Mouse (Mus musculus) kidney, embryonic 14.5 days (tissue): ENCODE data around the gene Rassf4. TPM values are rescaled to one million over a fixed set of nuclear protein-coding genes. Genes with fewer than 3 reads are reported as not detected.
"Not testable (repeated sequence)": the region's sequence is repeated elsewhere in the genome, so short reads cannot be mapped to it uniquely, and the experiment has no call there.

Source experiments
- ATAC-seq: fragments of 200-750 bp; cut with Nextera tagmentation; 2 replicates; pipeline ENCODE4 v1.8.0; 2017; ENCODE audit warnings: moderate number of reproducible peaks, mild to moderate bottlenecking, moderate TSS enrichment, moderate library complexity; ENCODE audit not compliant: low FRiP score, low TSS enrichment
- H3K27ac ChIP-seq: fragments of 300-500 bp; sonication (generic); 2 replicates; pipeline ENCODE4 v1.5.1; 2014; ENCODE audit warnings: low read depth, mild to moderate bottlenecking, low read length, moderate library complexity, mixed read lengths
- H3K27me3 ChIP-seq: fragments of 300-500 bp; sonication (generic); 2 replicates; pipeline ENCODE4 v1.6.1; 2014; ENCODE audit warnings: mild to moderate bottlenecking, low read length; ENCODE audit not compliant: control insufficient read depth, insufficient read depth
- H3K36me3 ChIP-seq: fragments of 300-500 bp; sonication (generic); 2 replicates; pipeline ENCODE4 v1.6.1; 2014; ENCODE audit warnings: low read length, mixed read lengths; ENCODE audit not compliant: control insufficient read depth, insufficient read depth
- H3K4me1 ChIP-seq: fragments of 300-500 bp; sonication (generic); 2 replicates; pipeline ENCODE4 v1.6.1; 2014; ENCODE audit warnings: low read length, mixed read lengths; ENCODE audit not compliant: control insufficient read depth, insufficient read depth
- H3K4me2 ChIP-seq: fragments of 300-500 bp; sonication (generic); replicated peaks from 2 replicates; pipeline ENCODE4 v1.6.1; 2014; ENCODE audit warnings: low read depth, mild to moderate bottlenecking, low read length
- H3K4me3 ChIP-seq: fragments of 300-500 bp; sonication (generic); 2 replicates; pipeline ENCODE4 v1.5.1; 2014; ENCODE audit warnings: mild to moderate bottlenecking, low read length
- H3K9ac ChIP-seq: fragments of 300-500 bp; sonication (generic); 2 replicates; pipeline ENCODE4 v1.6.1; 2014; ENCODE audit warnings: low read depth, mild to moderate bottlenecking, low read length, moderate library complexity
- H3K9me3 ChIP-seq: fragments of 300-500 bp; sonication (generic); 2 replicates; pipeline ENCODE4 v1.6.1; 2016; ENCODE audit warnings: low read length; ENCODE audit not compliant: control insufficient read depth
- WGBS: fragments of 180-500 bp; shearing (Covaris S2); extraction: QIAGEN DNeasy Blood & Tissue Kit; methylation state at CpG from one replicate; pipeline ENCODE4 v1.1.7; 2014; 5-methylcytosine and 5-hydroxymethylcytosine counted together
- microRNA-seq: library from miRNA; unstranded; fragments of <30 nt; microRNA quantifications from one replicate; pipeline ENCODE4, GENCODE M21; 2016
- polyA plus RNA-seq: library from polyadenylated mRNA; unstranded; fragments of >200 nt; fragmentation: Nextera tagmentation; extraction: Ambion mirVana; gene quantifications from 2 replicates; pipeline ENCODE4 v1.2.1, GENCODE M21; 2014

Rassf4 gene
- polyA plus RNA-seq, 1 experiment from 2014 or later, result 5.4 TPM

DNA sequence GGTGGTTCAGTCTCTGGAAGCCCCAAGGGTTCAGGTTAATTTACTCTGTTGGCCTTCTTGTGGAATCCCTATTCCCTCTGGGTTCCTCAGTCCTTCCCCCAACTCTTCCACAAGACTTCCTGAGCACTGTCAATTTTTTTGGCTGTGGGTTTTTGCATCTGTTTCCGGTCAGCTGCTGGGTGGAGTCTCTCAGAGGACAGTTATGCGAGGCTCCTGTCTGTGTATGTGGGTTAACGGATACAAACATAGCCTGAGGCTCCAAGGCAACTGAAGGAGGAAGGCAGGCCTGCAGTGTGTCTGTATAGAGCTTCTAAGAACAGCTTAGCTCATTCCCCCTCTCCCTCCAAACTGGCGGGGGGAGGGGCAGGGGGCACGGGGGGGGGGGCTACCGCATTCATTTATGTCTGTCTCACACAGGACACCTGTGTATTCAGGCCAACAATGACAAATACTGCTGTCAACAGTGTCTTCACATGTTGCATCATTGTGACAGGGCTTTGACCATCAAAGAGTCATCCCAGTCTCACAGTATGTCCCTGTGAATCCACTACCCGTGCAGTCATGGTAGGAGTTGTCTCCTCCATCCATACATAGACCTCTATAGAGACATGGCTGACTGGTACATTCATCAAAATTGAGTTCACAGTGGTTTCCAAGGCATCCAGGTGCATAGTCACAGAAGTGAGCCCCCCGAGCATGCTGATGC is 52.3 kb downstream of the Rassf4 start:
- 77% methylated on average over 8 of the region's 8 CpGs for WGBS
- no peak overlapping the region for H3K27ac ChIP-seq
- H3K4me3 ChIP-seq, result no peak overlapping the region
- no peak overlapping the region for H3K9ac ChIP-seq
- no peak for ATAC-seq
- H3K36me3 ChIP-seq, result peaks cover 18% of the 10 kb centered on the region
- H3K4me2 ChIP-seq, result no peak overlapping the region
- no peaks in the 10 kb centered on the region for H3K27me3 ChIP-seq
- no peaks in the 10 kb centered on the region for H3K9me3 ChIP-seq
- no peaks in the 10 kb centered on the region for H3K4me1 ChIP-seq

DNA sequence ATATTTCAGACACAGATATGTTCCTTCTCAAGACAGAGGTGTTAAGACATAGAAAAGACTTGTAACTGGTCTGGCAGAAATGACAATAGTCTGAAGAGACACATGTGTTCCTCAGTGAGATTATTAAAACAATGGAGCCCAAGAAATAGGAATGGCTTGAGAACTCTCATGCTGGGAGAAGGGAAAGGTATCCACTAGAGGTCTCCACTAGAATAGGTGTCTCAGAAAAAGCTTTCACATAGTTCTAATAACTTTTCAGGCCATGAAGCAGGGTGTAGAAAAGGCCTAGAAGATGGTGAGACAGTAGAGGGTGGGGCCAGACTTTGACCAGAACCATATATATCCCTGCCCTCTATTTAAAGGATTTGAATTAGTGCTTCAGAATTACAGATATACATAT is 55.7 kb downstream of the Rassf4 start:
- Histone ChIP-seq H3K4me3 (no peak overlapping the region), H3K4me1 (no peaks in the 10 kb centered on the region), H3K9me3 (no peaks in the 10 kb centered on the region), H3K27ac (no peak overlapping the region), H3K4me2 (no peak overlapping the region), H3K27me3 (no peaks in the 10 kb centered on the region), H3K9ac (no peak overlapping the region), H3K36me3 (no peaks in the 10 kb centered on the region)
- ATAC-seq, result no peak

DNA sequence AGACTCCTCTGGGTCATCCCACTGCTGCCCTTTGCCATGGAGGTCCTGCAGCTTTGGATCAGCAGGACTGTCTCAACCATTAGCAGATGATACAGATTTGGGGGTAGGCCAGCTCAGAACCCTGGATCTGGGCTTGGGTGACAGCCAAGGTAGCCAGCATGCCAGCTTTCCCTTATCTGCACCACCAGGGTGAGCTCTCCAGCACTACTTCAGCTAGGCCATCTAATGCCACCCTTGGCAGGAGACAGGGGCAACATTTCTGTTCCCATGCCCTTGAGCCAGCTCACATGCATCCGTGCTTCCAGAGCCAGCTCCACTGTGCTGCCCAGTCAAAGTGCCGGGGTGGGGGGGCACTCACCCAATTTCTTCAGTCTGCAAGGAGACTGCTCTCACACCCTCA is 58.0 kb downstream of the Rassf4 start:
- H3K9me3 ChIP-seq, result no peaks in the 10 kb centered on the region
- H3K4me3 ChIP-seq, result no peak overlapping the region
- H3K36me3 ChIP-seq, result no peaks in the 10 kb centered on the region
- H3K27ac ChIP-seq, result no peak overlapping the region
- H3K4me1 ChIP-seq, result no peaks in the 10 kb centered on the region
- no peak overlapping the region for H3K4me2 ChIP-seq
- H3K9ac ChIP-seq, result no peak overlapping the region
- no peaks in the 10 kb centered on the region for H3K27me3 ChIP-seq
- WGBS, result 92% methylated on average over 2 of the region's 2 CpGs
- no peak for ATAC-seq

DNA sequence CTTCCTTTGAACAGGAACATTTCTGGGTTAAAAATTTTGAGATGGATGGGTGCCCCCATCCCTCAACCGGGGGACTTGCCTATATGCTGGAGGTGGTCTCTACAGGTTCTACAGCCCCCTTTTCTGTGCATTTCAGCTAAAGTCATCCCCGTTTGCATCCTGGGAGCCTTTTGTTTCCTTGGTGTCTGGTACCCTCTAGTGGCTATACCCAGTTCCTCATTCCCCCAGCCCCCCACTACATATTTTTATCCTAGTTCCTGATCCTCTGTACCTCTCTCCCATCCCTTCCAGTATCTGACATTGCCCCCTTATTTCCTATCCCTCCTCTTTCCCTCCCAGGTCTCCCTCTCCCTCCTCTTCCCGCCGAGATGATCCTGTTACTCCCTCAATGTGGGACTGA is 66.5 kb downstream of the Rassf4 start:
- H3K9ac ChIP-seq, result no peak overlapping the region
- no peaks in the 10 kb centered on the region for H3K27me3 ChIP-seq
- H3K27ac ChIP-seq, result no peak overlapping the region
- WGBS, result 44% methylated on average over 4 of the region's 4 CpGs
- no peaks in the 10 kb centered on the region for H3K36me3 ChIP-seq
- no peak overlapping the region for H3K4me3 ChIP-seq
- no peak overlapping the region for H3K4me2 ChIP-seq
- no peaks in the 10 kb centered on the region for H3K9me3 ChIP-seq
- no peaks in the 10 kb centered on the region for H3K4me1 ChIP-seq
- no peak for ATAC-seq

DNA sequence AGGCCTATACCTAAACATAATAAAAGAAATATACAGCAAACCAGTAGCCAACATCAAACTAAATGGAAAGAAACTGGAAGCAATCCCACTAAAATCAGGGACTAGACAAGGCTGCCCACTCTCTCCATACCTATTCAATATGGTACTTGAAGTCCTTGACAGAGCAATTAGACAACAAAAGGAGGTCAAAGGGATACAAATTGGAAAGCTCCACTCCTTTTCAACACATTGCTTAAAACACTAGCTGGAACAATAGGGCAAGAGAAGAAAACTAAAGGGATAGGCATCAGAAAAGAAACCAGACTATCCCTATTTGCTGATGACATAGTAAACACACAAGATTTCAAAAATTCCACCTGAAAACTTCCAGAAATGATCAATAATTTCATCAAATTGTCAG is 72.8 kb downstream of the Rassf4 start:
- H3K4me3 ChIP-seq, H3K9ac ChIP-seq, H3K9me3 ChIP-seq, H3K4me1 ChIP-seq, H3K27ac ChIP-seq, H3K36me3 ChIP-seq, H3K4me2 ChIP-seq, ATAC-seq, H3K27me3 ChIP-seq: not testable (repeated sequence)

DNA sequence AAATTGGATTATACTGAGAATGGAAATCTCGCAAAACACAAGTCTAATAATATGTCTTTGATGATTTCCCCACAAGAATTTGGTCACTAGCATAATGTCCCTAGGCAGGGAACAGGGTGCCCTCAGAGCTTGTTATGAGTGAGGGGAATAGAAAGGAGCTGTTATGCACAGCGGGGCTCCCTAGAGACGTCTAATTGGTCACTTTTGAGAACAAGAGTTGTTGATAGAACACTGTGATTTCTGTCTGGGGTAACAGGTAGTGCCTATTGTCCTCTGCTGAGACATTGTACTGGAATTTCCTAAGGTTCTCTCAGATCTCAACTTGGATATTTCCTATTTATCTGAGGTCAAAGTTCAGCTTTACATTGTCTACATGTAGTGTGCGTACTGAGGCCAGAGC is 89.7 kb downstream of the Rassf4 start, which contains the start of gene Olfr215:
Gene Olfr215 (minus strand): TSS at position 101 of the 400 bp plus-strand sequence.
- Histone ChIP-seq H3K27me3 (no peaks in the 10 kb centered on the region), H3K27ac (no peak within 1 kb of the TSS), H3K9me3 (no peaks in the 10 kb centered on the region), H3K4me2 (no peak within 1 kb of the TSS), H3K4me1 (no peaks in the 10 kb centered on the region), H3K9ac (no peak within 1 kb of the TSS), H3K4me3 (no peak within 1 kb of the TSS), H3K36me3 (no peaks in the 10 kb centered on the region)
- 82% methylated on average over 4 of the region's 4 CpGs for WGBS
- ATAC-seq, result no peak

Small RNA genes lying within 50 kb of the gene (microRNA-seq; reads per million reads assigned to microRNA genes)
- not detected for gene Mir7043

Other genes starting within 250 kb of the Rassf4 start
- gene Alox5, start 212.8 kb downstream of the Rassf4 start, polyA plus RNA-seq, result 0.07 and 0.41 TPM in 2 replicates
- gene Olfr211, start 184.9 kb downstream of the Rassf4 start, polyA plus RNA-seq, result not detected in 2 replicates
- gene Olfr212, start 167.4 kb downstream of the Rassf4 start, polyA plus RNA-seq, result not detected in 2 replicates
- not detected in 2 replicates for gene Olfr213, start 135.5 kb downstream of the Rassf4 start, polyA plus RNA-seq
- gene Gm5580, start 122.8 kb downstream of the Rassf4 start, polyA plus RNA-seq, result 0.60 and 0.64 TPM in 2 replicates
- gene Olfr214, start 119.7 kb downstream of the Rassf4 start, polyA plus RNA-seq, result not detected in 2 replicates
- gene Olfr215, start 89.8 kb downstream of the Rassf4 start, polyA plus RNA-seq, result not detected in 2 replicates
- 187 and 240 TPM in 2 replicates for gene Zfp422, start 45.0 kb downstream of the Rassf4 start, polyA plus RNA-seq
- 23.1 and 27.5 TPM in 2 replicates for gene Depp1, start 23.3 kb downstream of the Rassf4 start, polyA plus RNA-seq
- 1.4 and 1.8 TPM in 2 replicates for gene Tmem72, start 43.0 kb upstream of the Rassf4 start, polyA plus RNA-seq